Mouse (Mus musculus) c-Kit-positive CD71-positive TER-119-positive erythroid progenitor cells, embryonic 14.5 days (primary cell): ENCODE measurements around the gene Pjvk.
A peak's percentile ranks its signal among the peaks of the same experiment; 100 is the strongest.
"Not testable (repeated sequence)": the region's sequence is repeated elsewhere in the genome, so short reads cannot be mapped to it uniquely, and the experiment has no call there.

ENCODE experiments used
- DNase-seq: peaks from one replicate; pipeline ENCODE4 v3.0.0-alpha.2; 2013; ENCODE audit warnings: low spot score

Gene Pjvk

DNA sequence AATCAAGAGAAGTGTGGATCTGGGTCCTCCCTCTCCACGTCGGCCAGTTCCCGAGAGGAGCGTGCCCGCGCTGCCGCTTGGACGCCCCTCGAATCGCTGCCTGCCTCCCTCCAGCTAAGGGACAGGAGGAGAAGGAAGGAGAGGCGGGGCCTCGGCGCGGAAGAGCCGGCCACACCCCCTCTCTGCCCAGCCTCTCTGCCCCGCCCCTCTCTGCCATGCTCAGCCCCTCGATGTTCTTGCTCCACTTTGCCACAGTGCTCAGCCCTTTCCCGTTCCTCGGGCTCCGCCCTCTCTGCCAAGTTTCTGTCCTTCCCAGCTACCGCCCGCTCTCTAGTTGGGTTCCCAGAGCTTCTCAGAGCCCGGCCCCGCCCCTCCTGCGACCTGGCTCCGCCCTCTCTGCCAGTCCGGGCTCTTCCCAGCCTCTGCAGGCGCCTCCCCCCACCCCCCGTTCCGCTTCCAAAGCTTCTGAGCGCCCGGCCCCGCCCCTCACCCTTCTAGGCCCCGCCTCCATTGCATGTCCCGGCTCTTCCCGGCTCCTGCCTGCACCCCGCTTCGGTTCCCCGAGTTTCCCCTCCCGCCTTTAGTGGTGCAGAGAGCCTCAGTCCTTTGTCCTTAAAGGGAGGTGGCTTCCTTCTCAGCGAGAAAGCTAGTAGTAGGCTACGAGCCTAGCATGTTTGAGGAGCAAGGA is at the start of gene Pjvk, which contains the start of gene Prkra:
TSS of gene Pjvk (plus strand) at position 594 of the 688 bp plus-strand sequence.
TSS of gene Prkra (minus strand) at position 133 of the 688 bp plus-strand sequence.
- peak; percentile 93 for DNase-seq

DNA sequence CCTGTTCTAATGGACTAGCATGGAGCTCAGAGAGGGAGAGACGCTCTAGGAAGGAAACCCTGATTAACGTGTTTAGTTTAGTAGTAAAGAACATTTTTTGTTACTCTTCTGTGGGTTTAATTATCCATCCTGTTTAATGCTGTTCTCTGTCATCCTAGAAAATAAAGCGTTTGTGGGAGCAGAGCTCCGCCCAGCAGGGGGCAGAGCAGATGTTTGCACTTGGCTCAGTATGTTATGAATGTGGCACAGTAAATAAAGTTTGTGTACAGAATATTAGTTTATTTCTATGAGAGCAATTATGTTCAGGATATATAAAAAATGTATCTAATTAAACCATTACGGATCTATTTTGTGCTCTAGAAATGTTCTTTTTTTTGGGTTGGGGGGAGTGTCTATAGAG is 49.1 kb upstream of the Pjvk start:
- no peak for DNase-seq

DNA sequence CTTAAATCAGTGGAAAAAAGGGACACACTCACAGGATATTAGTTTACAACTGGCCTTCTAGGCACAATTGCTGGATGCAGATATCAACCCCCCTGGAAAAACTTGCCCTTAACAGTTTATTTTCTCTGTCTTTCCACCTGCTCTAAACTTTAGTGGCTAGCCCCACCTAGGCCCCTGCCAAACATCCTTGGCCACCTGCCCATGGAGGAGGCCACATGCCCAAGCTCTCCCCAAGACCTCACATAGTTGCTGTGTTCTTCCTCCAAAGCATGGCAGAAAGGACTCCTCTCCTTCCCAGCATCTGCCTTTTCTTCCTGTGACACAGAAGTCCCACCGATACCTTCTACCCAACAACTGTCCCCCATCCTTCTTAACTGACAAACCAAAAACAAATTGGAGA is 46.0 kb upstream of the Pjvk start:
- DNase-seq, result no peak

DNA sequence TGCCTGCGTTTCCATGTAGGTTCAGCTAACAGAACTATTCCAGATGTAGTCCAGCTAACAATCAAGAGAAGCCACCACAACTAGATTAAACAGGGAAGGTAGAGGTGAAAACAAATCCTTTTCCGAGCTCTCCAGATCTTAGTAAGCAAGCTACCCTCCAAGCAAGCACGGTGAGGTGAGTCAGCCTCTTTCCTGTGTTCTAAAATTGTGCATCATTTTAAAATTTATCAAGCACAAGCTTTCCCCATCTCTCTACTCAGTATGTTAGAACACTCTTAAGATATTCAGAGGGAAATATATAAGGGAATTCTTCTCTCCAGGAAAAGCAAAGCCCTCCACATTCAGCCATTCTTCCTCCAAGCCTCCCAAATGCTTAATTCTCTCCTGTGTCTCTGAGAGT is 41.6 kb upstream of the Pjvk start:
- DNase-seq, result no peak

DNA sequence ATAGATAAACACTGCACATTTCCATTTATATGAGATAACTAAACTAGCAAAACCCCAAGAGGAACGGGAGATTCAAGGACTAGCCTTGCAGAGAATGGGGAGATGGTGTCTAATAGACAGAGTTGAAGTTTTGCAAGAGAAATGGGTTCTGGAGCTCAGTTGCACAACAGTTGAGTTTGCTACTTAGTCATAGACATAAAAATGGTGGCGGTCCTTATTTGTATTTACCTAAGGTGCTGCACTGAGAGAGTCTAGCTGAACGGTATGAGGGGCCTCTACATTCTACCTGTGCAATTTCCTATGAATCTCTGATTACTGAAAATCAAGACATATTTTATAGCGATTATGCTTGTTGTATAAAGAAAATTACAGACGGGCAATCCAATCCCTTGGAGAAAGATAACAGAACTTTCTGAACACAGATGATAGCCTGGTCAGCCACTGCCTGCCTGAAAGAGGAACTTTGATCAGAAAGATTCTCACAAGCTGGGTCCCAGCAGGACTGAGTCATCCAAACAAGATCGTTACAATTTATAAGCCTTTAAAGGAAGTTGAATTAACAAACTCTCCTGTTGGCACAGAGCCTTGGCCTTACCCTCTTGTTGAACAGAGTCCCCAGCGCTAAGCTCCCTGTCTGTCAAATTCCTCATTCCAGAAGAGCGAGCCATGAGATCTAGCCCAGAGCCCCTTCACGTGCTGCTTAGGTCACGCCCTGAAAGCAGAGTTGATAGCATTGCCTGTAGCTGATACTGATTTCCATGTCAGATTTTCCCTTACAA is 37.8 kb upstream of the Pjvk start:
- no peak for DNase-seq

DNA sequence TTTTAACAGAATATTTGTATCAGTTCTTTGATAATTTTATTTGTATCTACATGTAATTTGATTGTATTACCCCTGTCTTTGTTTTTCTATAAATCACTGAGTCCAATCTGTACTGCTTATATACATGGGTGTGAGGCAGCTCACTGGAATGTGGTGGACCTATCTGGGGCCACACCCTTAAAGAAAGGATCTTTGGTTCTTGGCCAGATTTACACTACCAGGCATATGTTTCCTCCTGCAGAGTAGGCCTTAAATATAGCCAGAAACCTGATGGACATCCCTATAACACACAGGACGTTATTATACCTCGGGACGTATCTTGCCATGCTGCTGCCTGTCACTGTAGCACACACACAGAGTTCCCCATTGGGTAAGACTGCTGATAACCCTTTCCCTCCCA is 36.3 kb upstream of the Pjvk start:
- no peak for DNase-seq

DNA sequence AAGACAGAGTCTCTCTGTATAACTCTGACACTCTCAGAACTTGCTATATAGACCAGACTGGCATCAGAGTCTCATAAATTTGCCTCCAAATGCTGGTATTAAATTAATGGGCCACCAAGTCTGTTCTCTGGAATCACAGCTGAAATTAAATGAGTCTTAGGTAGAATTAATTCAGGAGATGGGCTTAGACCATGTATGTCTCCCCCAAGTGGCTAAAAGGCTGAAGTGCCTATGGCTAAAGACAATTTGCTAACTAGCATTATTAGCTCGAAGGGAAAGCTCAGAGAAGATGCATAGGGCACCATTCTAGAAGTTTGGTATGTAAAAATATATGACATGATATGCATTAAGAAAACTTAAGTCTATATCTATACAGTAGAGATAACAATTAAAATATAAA is 30.2 kb upstream of the Pjvk start:
- no peak for DNase-seq

DNA sequence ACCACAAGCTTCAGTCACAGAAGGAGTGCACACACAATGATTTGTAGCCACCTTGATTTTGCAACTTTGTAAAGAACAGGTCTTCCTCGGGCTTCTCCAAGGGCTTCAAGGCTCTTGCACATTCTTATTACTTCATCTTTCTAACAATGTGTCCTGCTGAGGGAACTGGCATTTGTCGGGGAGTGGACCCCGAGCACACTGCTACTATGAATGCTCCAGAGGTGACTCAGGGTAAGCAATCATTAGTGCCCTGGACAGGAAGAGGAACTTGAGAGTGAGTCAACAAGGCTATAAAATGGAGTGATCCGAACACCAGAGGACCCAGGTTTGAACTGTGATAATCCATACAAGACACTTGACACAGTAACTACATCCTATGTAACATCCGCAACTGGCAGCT is 28.1 kb upstream of the Pjvk start:
- DNase-seq, result no peak

DNA sequence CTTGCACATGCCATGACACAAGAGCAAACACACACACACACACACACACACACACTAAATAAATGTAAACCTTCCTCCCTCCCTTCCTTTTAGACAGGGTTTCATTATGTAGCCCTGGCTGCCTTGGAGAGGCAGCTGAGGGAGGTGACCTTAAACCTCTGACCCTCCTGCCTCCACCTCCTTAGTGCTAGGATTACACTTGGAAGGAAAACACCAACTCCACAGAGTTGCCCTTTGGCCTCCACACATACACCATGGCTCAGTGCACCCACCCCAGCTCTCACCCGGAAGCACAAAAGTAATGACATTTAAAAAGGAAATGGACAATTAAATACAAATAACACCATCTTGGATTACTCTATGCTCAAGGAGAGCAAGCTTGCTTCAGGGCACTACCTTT is 26.6 kb upstream of the Pjvk start:
- no peak for DNase-seq

DNA sequence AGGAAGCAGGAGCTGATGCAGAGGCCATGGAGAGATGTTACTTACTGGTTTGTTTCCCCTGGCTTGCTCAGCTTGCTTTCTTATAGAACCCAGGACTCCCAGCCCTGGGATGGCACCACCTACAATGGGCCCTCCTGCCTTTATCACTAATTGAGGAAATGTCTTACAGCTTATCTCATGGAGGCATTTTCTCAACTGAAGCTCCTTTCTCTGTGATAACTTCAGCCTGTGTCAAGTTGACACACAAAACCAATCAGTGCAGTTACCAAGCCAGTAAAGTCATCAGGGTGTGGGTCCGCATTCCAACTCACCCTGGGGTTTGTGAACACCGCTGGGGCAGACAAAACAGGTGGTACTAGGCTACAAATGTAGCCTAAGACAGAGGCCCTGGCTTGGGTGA is 26.0 kb upstream of the Pjvk start:
- not testable (repeated sequence) for DNase-seq

DNA sequence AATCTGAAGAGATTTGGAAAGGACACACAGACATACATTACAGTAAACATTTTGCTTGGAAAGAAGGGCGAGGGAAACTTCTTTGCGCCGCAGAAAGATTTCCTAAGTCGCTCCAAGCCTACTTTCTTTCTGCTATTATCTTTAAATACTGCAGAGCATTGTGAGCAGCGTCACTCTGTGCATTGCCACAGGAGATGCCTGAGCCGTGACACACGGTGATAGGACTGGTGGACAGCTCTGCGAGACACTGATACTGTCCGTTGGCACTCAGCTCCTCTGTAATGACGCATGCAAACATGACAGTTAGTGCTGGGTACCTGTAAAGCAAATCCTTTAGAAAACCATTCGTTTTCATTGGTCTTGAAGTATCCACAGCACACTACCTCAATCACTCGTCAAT is 18.0 kb upstream of the Pjvk start:
- DNase-seq, result no peak

DNA sequence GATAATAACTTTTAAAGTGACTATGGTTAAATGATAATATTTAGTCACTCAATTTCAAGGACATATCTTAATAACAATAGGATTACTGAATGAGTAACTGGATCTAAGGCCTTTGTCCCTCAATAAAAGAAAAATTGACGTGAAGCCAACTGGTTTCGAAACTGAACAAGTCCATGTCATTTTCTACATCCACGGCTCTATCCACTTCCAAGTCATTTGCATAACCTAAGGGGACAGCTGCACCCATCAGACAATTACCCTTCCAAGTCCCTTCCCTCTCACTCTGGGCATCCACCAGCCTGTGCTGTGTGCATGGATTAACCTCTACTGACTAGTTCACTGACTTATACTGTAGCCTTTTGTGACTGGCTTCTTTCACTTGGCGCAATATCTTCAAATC is 16.7 kb upstream of the Pjvk start:
- no peak for DNase-seq

DNA sequence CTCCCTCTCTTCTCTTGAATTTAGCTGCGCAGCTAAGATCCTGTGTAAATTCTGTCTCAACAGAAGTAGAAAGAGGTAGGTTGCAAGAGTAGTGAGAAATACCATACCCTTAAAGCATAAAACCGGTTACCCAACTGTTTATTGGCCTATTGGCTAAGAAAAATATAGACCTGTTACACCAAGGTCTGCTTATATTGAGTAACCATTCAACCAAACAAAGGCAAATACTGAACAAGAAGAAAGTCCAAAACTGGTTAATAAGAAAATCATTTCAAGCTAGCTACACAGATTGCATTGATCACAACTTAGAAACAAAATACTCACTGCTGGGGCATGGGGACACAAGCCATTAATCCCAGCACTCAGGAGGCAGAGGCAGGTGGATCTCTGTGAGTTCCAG is 8.6 kb upstream of the Pjvk start:
- DNase-seq, result no peak

DNA sequence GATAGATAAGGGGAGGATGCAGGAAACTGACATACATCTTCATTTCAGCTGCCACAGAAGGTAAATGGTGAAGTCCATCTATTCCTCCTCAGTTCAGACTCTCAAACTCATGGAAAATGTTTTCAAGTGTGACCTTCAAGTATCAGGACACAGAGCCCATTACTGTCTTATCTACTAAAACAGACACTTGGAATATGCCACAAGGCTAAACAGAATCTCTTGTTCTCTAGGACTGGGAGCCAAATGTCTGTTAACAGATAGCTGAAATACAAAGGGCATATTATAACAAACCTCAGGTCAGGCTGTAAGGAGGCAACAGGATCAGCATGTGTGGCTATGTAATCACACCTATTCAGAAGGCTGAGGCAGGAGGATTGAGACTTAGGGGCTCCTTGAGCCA is 4.5 kb upstream of the Pjvk start:
- no peak for DNase-seq

DNA sequence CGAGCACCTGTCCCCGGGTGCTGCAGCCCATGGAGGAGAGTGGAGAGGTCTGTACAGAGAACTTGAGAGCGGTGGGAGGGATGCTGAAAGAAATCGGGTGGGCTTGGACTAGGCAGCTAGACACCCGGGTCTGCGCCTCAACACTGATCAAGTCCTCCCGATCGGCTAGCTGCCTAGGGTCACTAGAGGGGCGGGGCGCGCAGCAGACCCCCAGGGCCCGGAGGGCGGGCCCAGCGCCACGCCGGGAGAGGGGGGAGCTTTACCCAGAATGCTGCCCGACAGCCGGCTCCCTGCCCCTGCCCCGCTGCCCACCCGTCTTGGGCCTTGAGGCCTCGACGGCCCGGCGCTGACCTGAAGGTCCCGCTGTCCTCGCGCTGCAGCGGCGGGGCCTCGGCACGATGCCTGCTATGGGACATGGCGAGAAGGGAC is 821 bp upstream of the Pjvk start:
- no peak for DNase-seq

DNA sequence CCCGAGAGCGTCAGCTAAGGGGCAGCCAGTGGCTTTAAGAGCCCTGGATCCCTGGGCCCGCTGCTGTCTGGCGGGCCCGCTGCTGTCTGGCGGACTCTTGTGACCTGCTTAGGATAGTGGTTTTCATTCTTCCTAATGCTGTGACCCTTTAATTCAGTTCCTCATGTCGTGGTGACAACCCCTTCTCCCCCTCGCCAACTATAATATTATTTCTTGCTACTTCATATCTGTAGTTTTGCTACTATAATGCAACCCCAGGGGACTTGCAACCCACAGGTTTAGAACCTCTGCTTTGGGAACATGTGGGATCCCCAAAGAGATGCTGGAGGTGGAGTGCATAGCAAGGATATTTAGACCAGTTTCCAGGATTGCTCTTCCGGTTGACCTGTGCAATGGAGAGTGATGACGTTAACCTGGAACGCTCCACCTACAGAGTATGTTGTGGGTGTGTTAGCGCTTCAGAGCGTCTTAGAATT is 428 bp downstream of the Pjvk start:
- DNase-seq, result no peak

DNA sequence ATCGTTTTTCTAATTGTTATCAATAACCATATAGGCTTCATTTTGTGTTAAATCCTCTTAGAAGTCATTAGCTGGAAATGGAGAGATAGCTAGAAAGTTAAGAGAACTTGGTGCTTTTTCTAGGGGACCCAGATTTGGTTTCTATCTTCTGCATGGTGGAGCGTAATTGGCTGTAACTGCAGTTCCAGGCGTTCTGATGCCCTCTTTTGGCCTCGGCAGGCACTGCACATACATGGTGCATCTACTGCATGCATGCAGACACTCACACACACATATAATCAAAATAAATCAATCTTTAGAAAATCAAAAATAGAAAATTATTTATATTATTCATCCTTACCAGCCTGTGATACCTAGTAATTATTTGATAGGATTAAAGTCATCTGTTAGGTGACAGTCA is 4.8 kb downstream of the Pjvk start:
- DNase-seq, result no peak

DNA sequence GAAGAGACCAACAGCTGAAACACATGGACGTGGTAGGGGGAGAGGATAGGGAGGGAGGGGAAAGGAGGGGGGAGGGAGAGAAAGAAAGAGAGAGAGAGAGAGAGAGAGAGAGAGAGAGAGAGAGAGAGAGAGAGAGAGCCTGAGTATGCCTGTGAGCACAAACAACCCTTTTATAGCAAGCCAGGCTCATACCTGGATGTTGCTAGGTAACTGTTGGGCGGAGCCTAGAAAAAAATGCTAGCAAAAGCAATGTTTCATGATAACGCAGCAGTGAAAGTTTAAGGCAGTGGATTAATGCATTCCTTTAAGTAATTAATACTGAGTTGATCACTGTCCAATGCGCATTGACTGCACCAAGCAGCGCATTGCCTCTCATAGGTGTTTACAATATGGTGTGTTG is 6.4 kb downstream of the Pjvk start:
- no peak for DNase-seq

DNA sequence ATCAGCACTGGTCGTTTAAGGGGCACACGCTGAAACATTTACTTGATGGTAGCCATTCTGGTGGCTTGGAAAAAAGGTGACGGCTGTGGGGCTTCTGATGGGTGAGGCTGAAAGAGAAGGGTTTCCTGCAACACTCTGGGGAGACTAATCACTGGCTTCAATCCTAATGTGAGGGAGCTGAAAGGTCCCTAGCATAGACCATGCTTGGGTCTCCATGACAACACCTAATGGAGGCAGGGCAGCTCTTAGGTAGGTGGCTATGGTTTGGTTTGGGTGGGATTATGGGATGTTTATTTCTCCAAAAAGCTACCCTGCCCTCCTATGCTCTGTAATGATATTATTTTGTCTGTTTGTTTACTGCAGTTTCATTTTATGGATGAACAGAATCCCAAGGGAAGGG is 7.2 kb downstream of the Pjvk start:
- DNase-seq, result no peak

DNA sequence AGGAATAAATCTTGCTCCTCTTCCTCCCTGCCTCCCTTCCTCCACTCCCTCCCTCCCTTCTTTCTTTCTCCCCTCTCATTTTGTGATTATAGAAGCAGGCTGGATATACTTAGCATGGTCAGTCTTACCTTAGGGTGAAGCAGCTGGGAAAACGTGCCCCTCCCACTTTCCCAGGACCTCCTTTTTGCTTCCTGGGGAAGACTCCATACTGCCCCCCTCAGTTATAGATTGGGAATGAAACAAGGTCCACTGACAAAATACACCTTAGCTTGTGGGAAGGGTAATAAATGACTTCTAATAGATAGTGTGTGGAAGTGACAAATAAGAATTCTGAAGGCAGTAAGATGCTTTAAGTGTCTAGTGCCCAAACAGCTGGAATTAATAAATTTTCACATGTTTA is 7.7 kb downstream of the Pjvk start:
- no peak for DNase-seq

DNA sequence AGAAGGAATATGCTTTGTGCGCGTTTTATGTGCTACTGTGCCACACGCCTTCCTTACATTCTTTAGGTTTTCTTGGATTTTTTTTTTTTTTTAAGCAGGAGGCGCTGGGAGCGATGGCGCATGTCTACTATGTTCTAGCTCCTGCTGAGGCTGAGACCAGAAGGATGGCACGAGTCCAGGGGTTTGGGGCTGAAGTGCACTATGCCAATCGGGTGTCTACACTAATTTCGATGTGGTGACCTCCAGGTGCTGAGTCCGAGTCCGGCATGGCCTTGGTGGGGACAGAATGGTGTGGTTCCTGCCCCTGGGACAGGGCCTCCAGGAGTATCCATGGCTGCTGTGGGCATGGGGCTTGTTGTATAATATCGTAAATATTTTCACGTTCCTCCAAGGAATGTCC is 10.3 kb downstream of the Pjvk start:
- no peak for DNase-seq

DNA sequence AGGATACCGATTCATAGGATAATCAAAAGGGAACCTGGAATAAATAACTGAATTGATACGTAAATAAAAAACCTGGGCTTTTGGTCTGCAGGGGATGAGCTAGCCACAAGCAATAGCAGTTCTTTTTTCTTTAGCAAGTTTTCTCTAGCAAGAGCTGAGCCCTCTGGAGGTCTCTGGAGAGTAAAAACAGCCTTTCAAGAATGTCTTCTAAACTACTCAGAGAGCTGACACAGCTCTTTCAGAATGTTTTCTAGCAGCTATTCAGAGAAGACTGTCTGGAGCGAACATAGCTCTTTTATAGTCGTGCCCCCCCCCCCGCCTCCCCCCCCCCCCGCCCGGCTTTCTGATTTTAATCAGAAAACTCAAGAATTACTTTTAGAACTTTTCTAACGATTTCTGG is 11.1 kb downstream of the Pjvk start:
- no peak for DNase-seq

DNA sequence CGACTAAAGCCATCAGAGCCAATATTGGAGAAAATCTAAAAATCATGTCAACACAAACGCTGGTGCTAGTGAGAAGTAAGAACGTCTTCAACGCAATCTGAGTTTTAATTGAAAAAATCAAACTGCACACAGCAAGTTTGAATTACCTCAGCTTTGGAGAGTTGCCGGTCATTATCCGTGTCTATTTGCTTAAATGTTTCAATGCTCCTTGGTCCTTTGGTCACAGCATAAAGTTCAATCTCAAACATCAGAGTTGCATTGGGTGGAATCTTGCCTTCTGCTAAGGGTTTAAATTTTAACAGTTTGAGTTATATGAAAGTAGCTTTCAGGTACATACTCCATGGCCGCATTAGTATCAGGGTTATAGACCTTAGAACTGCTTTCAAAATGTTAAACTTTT is 17.3 kb downstream of the Pjvk start:
- DNase-seq, result no peak

DNA sequence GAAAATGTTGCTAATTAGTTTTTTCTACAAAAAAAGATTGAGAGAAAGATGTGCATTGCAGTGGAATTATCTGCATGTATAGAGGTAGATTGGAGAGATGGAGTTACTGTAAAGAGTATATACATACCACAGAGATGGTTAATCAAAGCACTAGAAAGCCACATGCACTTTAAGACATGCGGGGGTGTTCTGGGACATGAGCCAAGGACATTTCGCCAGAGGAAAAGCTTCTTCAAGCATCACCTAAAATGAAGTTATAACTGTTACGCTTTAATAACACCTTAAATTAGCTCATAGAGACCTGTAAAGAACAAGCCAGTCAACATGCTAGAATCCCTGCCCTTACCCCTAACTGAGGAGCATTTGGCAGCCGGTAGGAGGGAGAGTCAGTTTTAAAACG is 18.9 kb downstream of the Pjvk start:
- no peak for DNase-seq
